8 mouse cellular contexts compared by ENCODE assay signal in genomic region chr3:87618240-87618639, GRCm38 (mm10). TPM values are rescaled to one million over a fixed set of nuclear protein-coding genes. Genes with fewer than 3 reads are reported as not detected.
A peak's percentile ranks its signal among the peaks of the same experiment; 100 is the strongest.
DNase-seq lines count a peak whose midpoint lies in the region; ATAC-seq and TF ChIP-seq lines count a peak whose summit lies in the region.

No protein-coding gene starts in this region.

- H3ac ChIP-seq in C2C12 (ENCODE audit: control insufficient read depth, insufficient read length, low read depth): peak overlapping the region; percentile 14

- H3K4me1 ChIP-seq in heart, adult 2 months (ENCODE audit: control insufficient read depth, insufficient read depth, low read length): peaks cover 12% of the 10 kb centered on the region
- peaks cover 29% of the 10 kb centered on the region for H3K4me1 ChIP-seq in forebrain, embryonic 14.5 days (ENCODE audit: control insufficient read depth, insufficient read depth, low read length)
- peaks cover 0 to 6% of the 10 kb centered on the region in 2 experiments; a peak in 2 of 4 replicates for H3K4me1 ChIP-seq in liver, embryonic 14.5 days (replicated peaks; ENCODE audit: control insufficient read depth in 2 of 2, insufficient read depth in 2 of 2, low read length in 1 of 2)

- H3K79me3 ChIP-seq in C2C12 (ENCODE audit: low read depth): peaks cover 13% of the 10 kb centered on the region

- DNase-seq in heart, adult 2 months: no peak
- DNase-seq in heart, postnatal 36 days: no peak
- no peak for DNase-seq in forebrain, embryonic 14.5 days (ENCODE audit: low spot score)
- no peak for DNase-seq in liver, embryonic 14.5 days (ENCODE audit: low read depth in 3 of 3, low spot score in 3 of 3)
- no peak for DNase-seq in urinary bladder, adult 2 months (ENCODE audit: low spot score)
- no peak for DNase-seq in kidney, postnatal 10 days
- DNase-seq in left cerebral cortex, postnatal 4 days: no peak

- H3K36me3 ChIP-seq in heart, adult 2 months (ENCODE audit: control insufficient read depth, insufficient read depth, low read length): peaks cover 4% of the 10 kb centered on the region; the same call in 1 of the 2 replicates
- H3K36me3 ChIP-seq in C2C12 (ENCODE audit: control insufficient read depth, insufficient read depth): no peaks in the 10 kb centered on the region
- no peaks in the 10 kb centered on the region for H3K36me3 ChIP-seq in forebrain, embryonic 14.5 days (ENCODE audit: control insufficient read depth, insufficient read depth, low read length)
- H3K36me3 ChIP-seq in liver, embryonic 14.5 days (replicated peaks; ENCODE audit: control insufficient read depth, insufficient read depth, low read depth): no peaks in the 10 kb centered on the region

- TF ChIP-seq POLR2A in heart, adult 2 months (IDR thresholded peaks at IDR 0.05; ENCODE audit: insufficient read depth, low read depth, low read length): no peak

- H3K9ac ChIP-seq in heart, adult 2 months (ENCODE audit: low read depth, low read length): peak overlapping the region; percentile 55
- peak overlapping the region; percentile 91 for H3K9ac ChIP-seq in forebrain, embryonic 14.5 days (ENCODE audit: low read length)
- H3K9ac ChIP-seq in liver, embryonic 14.5 days (replicated peaks): no peak overlapping the region

- H3K9me3 ChIP-seq in forebrain, embryonic 14.5 days (replicated peaks; ENCODE audit: control insufficient read depth, low read length): no peaks in the 10 kb centered on the region
- no peaks in the 10 kb centered on the region for H3K9me3 ChIP-seq in liver, embryonic 14.5 days (ENCODE audit: control insufficient read depth, low read length)

- H3K79me2 ChIP-seq in heart, adult 2 months (replicated peaks; ENCODE audit: control insufficient read depth, insufficient read depth, low read length): peaks cover 7% of the 10 kb centered on the region
- peaks cover 48% of the 10 kb centered on the region for H3K79me2 ChIP-seq in C2C12 (ENCODE audit: control insufficient read depth, insufficient read depth)

- ATAC-seq in forebrain, embryonic 14.5 days: no peak
- ATAC-seq in liver, embryonic 14.5 days (ENCODE audit: insufficient read depth): no peak

- peak overlapping the region; percentile 97 for H3K27ac ChIP-seq in heart, adult 2 months
- H3K27ac ChIP-seq in forebrain, embryonic 14.5 days (ENCODE audit: low read depth, low read length): no peak overlapping the region
- H3K27ac ChIP-seq in liver, embryonic 14.5 days: no peak overlapping the region

- H3K4me3 ChIP-seq in heart, adult 2 months: peak overlapping the region; percentile 99
- peak overlapping the region; percentile 60 for H3K4me3 ChIP-seq in C2C12 (ENCODE audit: insufficient read depth, poor library complexity, severe bottlenecking)
- H3K4me3 ChIP-seq in forebrain, embryonic 14.5 days (ENCODE audit: low read depth, low read length): peak overlapping the region; percentile 68
- peak overlapping the region; percentile 45 to 76 for H3K4me3 ChIP-seq in liver, embryonic 14.5 days (ENCODE audit: insufficient read depth in 1 of 2, low read depth in 2 of 2, low read length in 2 of 2)

- no peak for TF ChIP-seq CTCF in heart, adult 2 months (IDR thresholded peaks at IDR 0.05)
- no peak for TF ChIP-seq CTCF in C2C12 (IDR thresholded peaks at IDR 0.05; ENCODE audit: control insufficient read depth, insufficient read depth, insufficient read length)
- TF ChIP-seq CTCF in liver, embryonic 14.5 days (IDR thresholded peaks at IDR 0.05; ENCODE audit: low read depth): no peak

- TF ChIP-seq EP300 in heart, adult 2 months (IDR thresholded peaks at IDR 0.05; ENCODE audit: insufficient read depth, low read depth, low read length): no peak
- TF ChIP-seq EP300 in liver, embryonic 14.5 days (IDR thresholded peaks at IDR 0.05; ENCODE audit: low read depth): no peak

- no peaks in the 10 kb centered on the region for H3K27me3 ChIP-seq in heart, adult 2 months (ENCODE audit: control insufficient read depth, insufficient read depth, low read length)
- H3K27me3 ChIP-seq in C2C12 (ENCODE audit: control insufficient read depth, insufficient read depth, insufficient read length): no peaks in the 10 kb centered on the region
- H3K27me3 ChIP-seq in forebrain, embryonic 14.5 days (replicated peaks; ENCODE audit: control insufficient read depth, insufficient read depth, low read length): no peaks in the 10 kb centered on the region
- H3K27me3 ChIP-seq in liver, embryonic 14.5 days (ENCODE audit: control insufficient read depth, insufficient read depth, low read length): peaks cover 9% of the 10 kb centered on the region

- peak overlapping the region; percentile 98 for H3K4me2 ChIP-seq in forebrain, embryonic 14.5 days (ENCODE audit: low read length)
- H3K4me2 ChIP-seq in liver, embryonic 14.5 days (ENCODE audit: low read depth): peak overlapping the region; percentile 69

- WGBS in heart, adult 2 months: 3% methylated on average over 3 of the region's 3 CpGs
- 9% methylated on average over 3 of the region's 3 CpGs for WGBS in forebrain, embryonic 14.5 days
- WGBS in liver, embryonic 14.5 days (ENCODE audit: insufficient replicate concordance): 7% methylated on average over 3 of the region's 3 CpGs

- intact Hi-C loops in heart, adult 2 months (cut with DNase I): loop anchor here (5.0 kb wide), 1 partner anchor 91 kb away; the partner anchor contains the start of gene Etv3
- intact Hi-C loops in heart, postnatal 36 days (cut with DNase I): loop anchor here (5.0 kb wide), 1 partner anchor 96 kb away; no protein-coding TSS in a partner anchor
- intact Hi-C loops in left cerebral cortex, postnatal 4 days (cut with DNase I): no loop called here

TF ChIP-seq in C2C12, 6 proteins besides CTCF, POLR2A, EP300 and RAD21:
- TF ChIP-seq USF1 (IDR thresholded peaks at IDR 0.05; ENCODE audit: low read depth) (no peak), MYOD1 (IDR thresholded peaks at IDR 0.05; ENCODE audit: control insufficient read depth, insufficient read length, low read depth) (no peak), FOSL1 (IDR thresholded peaks at IDR 0.05; ENCODE audit: insufficient read depth, low read length, poor library complexity, severe bottlenecking) (no peak), MAX (IDR thresholded peaks at IDR 0.05) (no peak), MYOG (IDR thresholded peaks at IDR 0.05; ENCODE audit: control insufficient read depth, extremely low read depth, insufficient read length) (no peak), CEBPB (IDR thresholded peaks at IDR 0.05; ENCODE audit: low read depth) (no peak)
TF ChIP-seq in C2C12: peak in this region for 0.

RNA-seq across cellular contexts. Expression of gene Arhgef11, which starts 0.9 kb away (rescaled TPM):
- 10 to 100 TPM; 16.0 to 20.4 TPM for total RNA-seq in heart, adult 2 months (2021)
- 19.5 and 31.4 TPM in 2 replicates for polyA plus RNA-seq in heart, adult 2 months (2012; rRNA removed)
- 10 to 100 TPM; 20.4 TPM for total RNA-seq in heart, postnatal 36 days (2021)
- polyA plus RNA-seq in C2C12 (2012; fragmentation: generic; extraction: Trizol): 5.5 TPM
- 16.9 and 20.8 TPM in 2 replicates for polyA plus RNA-seq in forebrain, embryonic 14.5 days (2014; fragmentation: Nextera tagmentation; extraction: Ambion mirVana)
- 2.7 and 3.0 TPM in 2 replicates for polyA plus RNA-seq in liver, embryonic 14.5 days (2012; rRNA removed)
- polyA plus RNA-seq in liver, embryonic 14.5 days (2014; fragmentation: Nextera tagmentation; extraction: Ambion mirVana): 2.2 TPM in 2 replicates
- polyA plus RNA-seq in urinary bladder, adult 2 months (2012; rRNA removed): 22.2 and 25.5 TPM in 2 replicates
- 10 to 100 TPM; 47.6 to 48.3 TPM for total RNA-seq in left cerebral cortex, postnatal 4 days (2021)
